Mouse (Mus musculus) midbrain, embryonic 10.5 days (tissue): ENCODE measurements around the gene Fam229a. TPM values are rescaled to one million over a fixed set of nuclear protein-coding genes. Genes with fewer than 3 reads are reported as not detected.
"Not testable (repeated sequence)": the region's sequence is repeated elsewhere in the genome, so short reads cannot be mapped to it uniquely, and the experiment has no call there.

Experiments used
- DNase-seq: peaks from one replicate; pipeline ENCODE4 v3.0.0-alpha.2; 2017; ENCODE audit warnings: low spot score
- H3K27ac ChIP-seq: fragments of 300-500 bp; sonication (generic); replicated peaks from 2 replicates; pipeline ENCODE4 v1.5.1; 2016; ENCODE audit warnings: mild to moderate bottlenecking
- H3K27me3 ChIP-seq: fragments of 300-500 bp; sonication (generic); 2 replicates; pipeline ENCODE4 v1.6.1; 2016; ENCODE audit warnings: low read depth, mild to moderate bottlenecking; ENCODE audit not compliant: poor library complexity, severe bottlenecking
- H3K36me3 ChIP-seq: fragments of 300-500 bp; sonication (generic); 2 replicates; pipeline ENCODE4 v1.6.1; 2016; ENCODE audit warnings: mild to moderate bottlenecking, moderate library complexity
- H3K4me1 ChIP-seq: fragments of 300-500 bp; sonication (generic); 2 replicates; pipeline ENCODE4 v1.6.1; 2016
- H3K4me3 ChIP-seq: fragments of 300-500 bp; sonication (generic); 2 replicates; pipeline ENCODE4 v1.5.1; 2016; ENCODE audit warnings: mild to moderate bottlenecking, moderate library complexity
- H3K9me3 ChIP-seq: fragments of 300-500 bp; sonication (generic); replicated peaks from 2 replicates; pipeline ENCODE4 v1.6.1; 2016; ENCODE audit warnings: mild to moderate bottlenecking
- WGBS: fragments of 180-500 bp; shearing (Covaris S2); methylation state at CpG from one replicate; pipeline ENCODE4 v1.1.7; 2016; 5-methylcytosine and 5-hydroxymethylcytosine counted together
- polyA plus RNA-seq: library from polyadenylated mRNA; unstranded; fragments of >200 nt; fragmentation: Nextera tagmentation; extraction: Ambion mirVana; gene quantifications from 2 replicates; pipeline ENCODE4 v1.2.1, GENCODE M21; 2016

Gene Fam229a
- polyA plus RNA-seq, 1 experiment from 2014 or later, result not detected

DNA sequence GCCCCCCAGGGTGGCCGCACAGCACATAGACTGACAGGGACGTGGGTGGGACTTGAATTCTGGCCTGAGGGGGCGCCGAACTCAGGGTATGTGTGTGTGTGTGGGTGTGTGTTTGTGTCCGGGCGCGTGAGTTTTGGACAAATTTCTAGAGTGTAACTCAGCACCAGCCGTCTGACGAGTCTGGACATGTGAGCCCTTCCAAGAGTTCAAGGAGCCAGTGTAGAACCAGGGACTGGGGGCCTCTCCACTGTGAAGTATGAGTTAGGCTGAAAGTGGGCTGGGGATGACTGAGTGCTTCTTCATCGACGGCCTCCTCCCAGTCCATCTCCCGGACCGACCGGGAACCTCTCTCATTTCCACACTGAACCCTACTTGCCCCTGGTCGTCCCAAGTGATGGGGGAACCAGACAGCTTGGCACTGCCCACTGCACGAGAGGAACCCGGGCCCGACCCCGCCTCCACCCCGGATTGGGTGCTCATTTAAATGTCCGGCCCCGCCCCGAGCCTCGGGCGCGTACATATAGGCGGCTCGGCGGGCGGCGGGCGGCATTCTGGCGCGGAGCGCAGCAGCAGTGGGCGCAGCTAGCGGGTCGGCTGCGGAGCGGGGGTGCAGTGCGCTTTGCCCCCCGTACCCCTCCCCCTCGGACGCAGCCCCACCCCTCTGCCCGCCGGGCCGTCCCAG, 22.2 kb downstream of the Fam229a start, which contains the start of gene Marcksl1:
Marcksl1 (plus strand) TSS at position 496 of the 682 bp plus-strand sequence.
- Histone ChIP-seq H3K4me3 (peak within 1 kb of the TSS; percentile 100), H3K9me3 (no peaks in the 10 kb centered on the region), H3K4me1 (peaks cover 67% of the 10 kb centered on the region), H3K27ac (peak within 1 kb of the TSS; percentile 100), H3K27me3 (no peaks in the 10 kb centered on the region), H3K36me3 (peaks cover 40% of the 10 kb centered on the region)
- 8% methylated on average over 42 of the region's 47 CpGs for WGBS
- DNase-seq, result peak; percentile 92

DNA sequence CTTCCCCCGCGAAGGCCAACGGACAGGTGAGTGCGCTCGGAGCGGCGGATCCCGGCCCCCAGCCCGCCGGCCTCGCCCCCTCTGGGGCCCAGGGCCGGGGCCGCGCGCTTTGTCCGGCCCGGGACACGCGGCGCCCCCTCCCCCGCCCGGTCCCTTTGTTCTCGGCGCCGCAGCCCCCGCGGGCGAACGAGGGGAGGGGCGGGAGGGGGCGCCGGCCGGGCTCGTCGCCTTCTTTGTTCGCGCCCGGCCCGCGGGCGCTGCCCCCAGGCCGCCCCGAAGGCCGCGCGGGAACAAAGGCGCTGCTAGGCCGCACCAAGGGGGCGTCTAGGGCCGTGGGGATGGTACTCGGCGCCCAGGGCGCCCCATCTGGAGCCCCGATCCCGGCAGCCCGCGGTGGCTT, 22.9 kb downstream of the Fam229a start:
- H3K36me3 ChIP-seq, result peaks cover 47% of the 10 kb centered on the region
- H3K27me3 ChIP-seq, result no peaks in the 10 kb centered on the region
- H3K4me1 ChIP-seq, result peaks cover 61% of the 10 kb centered on the region
- DNase-seq, result no peak
- under 1% methylated on average over 40 of the region's 57 CpGs for WGBS
- H3K27ac ChIP-seq, result peak overlapping the region; percentile 100
- peak overlapping the region; percentile 100 for H3K4me3 ChIP-seq
- H3K9me3 ChIP-seq, result no peaks in the 10 kb centered on the region

GRCm38 (mm10) chr4:129514300-129514898, 23.4 kb downstream of the Fam229a start:
- Histone ChIP-seq H3K9me3 (no peaks in the 10 kb centered on the region), H3K27me3 (no peaks in the 10 kb centered on the region), H3K4me1 (peaks cover 55% of the 10 kb centered on the region), H3K27ac (peak overlapping the region; percentile 100), H3K36me3 (peaks cover 51% of the 10 kb centered on the region), H3K4me3 (peak overlapping the region; percentile 100)
- DNase-seq, result peak; percentile 77
- WGBS, result under 1% methylated on average over 34 of the region's 35 CpGs

GRCm38 (mm10) chr4:129516925-129517324, 25.9 kb downstream of the Fam229a start:
- peaks cover 76% of the 10 kb centered on the region for H3K36me3 ChIP-seq
- H3K9me3 ChIP-seq, result no peaks in the 10 kb centered on the region
- H3K27ac ChIP-seq, result no peak overlapping the region
- peak overlapping the region; percentile 27; the same call in 1 of the 2 replicates for H3K4me3 ChIP-seq
- H3K4me1 ChIP-seq, result peaks cover 34% of the 10 kb centered on the region
- no peak for DNase-seq
- 60% methylated on average over 2 of the region's 2 CpGs for WGBS
- no peaks in the 10 kb centered on the region for H3K27me3 ChIP-seq

DNA sequence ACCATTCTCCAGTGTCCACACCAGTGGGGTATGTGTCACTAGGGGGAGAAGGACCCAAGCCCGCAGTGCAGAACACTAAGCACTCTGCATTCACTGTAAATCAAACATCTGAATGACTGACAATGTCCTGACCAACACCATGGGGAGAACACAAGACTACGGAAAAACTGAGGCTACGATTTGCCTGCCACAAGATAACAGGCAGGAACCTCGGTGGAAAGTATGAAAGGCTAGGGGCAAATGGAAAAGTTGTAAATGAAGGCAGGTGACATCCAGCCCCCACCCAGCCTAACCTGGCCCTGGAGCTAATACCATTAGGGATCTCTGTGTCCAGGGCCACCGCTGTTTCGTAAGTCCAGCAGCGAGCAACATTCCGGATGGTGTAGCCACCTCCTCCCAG, 27.5 kb downstream of the Fam229a start:
- no peak for DNase-seq
- H3K27me3 ChIP-seq, result no peaks in the 10 kb centered on the region
- H3K4me1 ChIP-seq, result peaks cover 18% of the 10 kb centered on the region
- H3K36me3 ChIP-seq, result peaks cover 92% of the 10 kb centered on the region
- 93% methylated on average over 8 of the region's 8 CpGs for WGBS
- no peak overlapping the region for H3K27ac ChIP-seq
- H3K4me3 ChIP-seq, result no peak overlapping the region
- H3K9me3 ChIP-seq, result no peaks in the 10 kb centered on the region

DNA sequence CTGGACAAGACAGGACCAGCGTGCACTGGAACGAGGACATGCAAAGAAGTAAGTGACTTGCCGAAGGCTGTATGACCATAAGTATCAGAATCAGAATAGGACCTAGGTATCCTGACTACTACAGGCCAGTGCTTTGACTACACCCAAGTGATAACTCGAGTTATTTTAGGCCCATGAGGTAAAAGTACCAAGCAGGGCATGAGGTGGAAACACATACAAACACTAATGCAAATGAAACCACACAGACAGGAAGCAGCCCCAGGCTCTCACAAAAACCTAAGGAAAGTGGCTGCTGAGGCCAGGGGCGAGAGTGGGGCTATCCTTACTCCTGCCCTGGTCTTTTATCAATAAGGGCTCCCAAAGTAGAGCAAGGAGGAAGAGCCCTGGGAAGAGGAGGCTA, 34.3 kb downstream of the Fam229a start:
- Histone ChIP-seq H3K27me3 (no peaks in the 10 kb centered on the region), H3K27ac (no peak overlapping the region), H3K9me3 (no peaks in the 10 kb centered on the region), H3K4me3 (no peak overlapping the region), H3K4me1 (no peaks in the 10 kb centered on the region), H3K36me3 (peaks cover 99% of the 10 kb centered on the region)
- no peak for DNase-seq
- WGBS, result 95% methylated on average over 5 of the region's 5 CpGs

DNA sequence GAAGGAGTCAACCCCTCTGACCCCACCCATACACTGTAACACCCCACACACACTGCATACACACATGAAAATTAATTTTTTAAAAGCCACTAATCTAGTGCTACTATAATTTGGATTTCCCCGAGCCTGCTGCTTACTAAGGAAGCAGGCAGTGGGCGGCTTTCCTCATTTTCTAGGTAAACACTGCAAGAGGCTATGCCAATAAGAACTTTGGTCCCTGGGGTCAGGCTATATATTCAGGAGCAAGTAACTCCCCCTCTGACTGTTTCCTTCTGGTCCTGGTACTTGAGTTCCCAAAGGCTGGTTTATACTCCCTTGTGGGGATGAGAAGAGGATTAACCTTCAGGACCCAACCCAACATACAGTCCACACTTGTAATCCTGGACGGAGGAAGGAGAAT, 34.9 kb downstream of the Fam229a start:
- Histone ChIP-seq H3K9me3 (no peaks in the 10 kb centered on the region), H3K4me3 (no peak overlapping the region), H3K27me3 (no peaks in the 10 kb centered on the region), H3K36me3 (peaks cover 99% of the 10 kb centered on the region), H3K27ac (no peak overlapping the region), H3K4me1 (no peaks in the 10 kb centered on the region)
- DNase-seq, result no peak
- 86% methylated on average over 3 of the region's 3 CpGs for WGBS

DNA sequence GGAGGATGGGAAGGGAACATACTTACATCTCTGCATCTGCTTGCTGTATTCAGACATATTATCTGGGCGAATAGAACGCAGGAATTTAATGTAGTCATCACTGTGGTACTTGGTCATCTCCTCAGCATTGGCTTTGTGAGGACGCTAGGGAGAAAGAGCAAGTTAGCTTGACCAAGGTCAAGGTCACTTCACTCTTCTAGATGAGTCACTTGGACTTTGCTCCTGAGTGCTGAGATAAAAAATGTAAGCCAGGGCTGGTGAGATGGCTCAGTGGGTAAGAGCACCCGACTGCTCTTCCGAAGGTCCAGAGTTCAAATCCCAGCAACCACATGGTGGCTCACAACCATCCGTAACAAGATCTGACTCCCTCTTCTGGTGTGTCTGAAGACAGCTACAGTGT, 37.9 kb downstream of the Fam229a start:
- not testable (repeated sequence) for H3K27me3 ChIP-seq, H3K9me3 ChIP-seq, H3K4me3 ChIP-seq, H3K27ac ChIP-seq, H3K4me1 ChIP-seq, DNase-seq
- 96% methylated on average over 6 of the region's 6 CpGs for WGBS
- H3K36me3 ChIP-seq, result peaks cover 99% of the 10 kb centered on the region

- no peaks in the 10 kb centered on the region for H3K9me3 ChIP-seq
- H3K27ac ChIP-seq, result no peak overlapping the region
- peaks cover 28% of the 10 kb centered on the region for H3K4me1 ChIP-seq
- peak; percentile 22 for DNase-seq
- 92% methylated on average over 6 of the region's 6 CpGs for WGBS
- no peak overlapping the region; the same call in 1 of the 2 replicates for H3K4me3 ChIP-seq
- no peaks in the 10 kb centered on the region for H3K27me3 ChIP-seq
- peaks cover 59% of the 10 kb centered on the region for H3K36me3 ChIP-seq
These were observed 49.0 kb downstream of the Fam229a start for GRCm38 (mm10) chr4:129540012-129540411.

Other genes with a start within 250 kb of the Fam229a start
- 2.7 and 3.7 TPM in 2 replicates for gene C77080, start 229.8 kb upstream of the Fam229a start, polyA plus RNA-seq
- 0.30 and 0.47 TPM in 2 replicates for gene Sync, start 203.6 kb upstream of the Fam229a start, polyA plus RNA-seq
- 522 and 529 TPM in 2 replicates for gene Rbbp4, start 155.8 kb upstream of the Fam229a start, polyA plus RNA-seq
- 48.3 and 49.6 TPM in 2 replicates for gene Zbtb8os, start 155.5 kb upstream of the Fam229a start, polyA plus RNA-seq
- 7.5 and 9.4 TPM in 2 replicates for gene Zbtb8a, start 113.1 kb upstream of the Fam229a start, polyA plus RNA-seq
- 1.3 and 1.6 TPM in 2 replicates for gene Zbtb8b, start 50.3 kb upstream of the Fam229a start, polyA plus RNA-seq
- gene Bsdc1, start 29.6 kb upstream of the Fam229a start, polyA plus RNA-seq, result 20.2 and 25.0 TPM in 2 replicates
- gene Tssk3, start 168 bp upstream of the Fam229a start, polyA plus RNA-seq, result not detected in 2 replicates
- gene Marcksl1, start 22.4 kb downstream of the Fam229a start, polyA plus RNA-seq, result 1,603 and 1,647 TPM in 2 replicates
- gene Hdac1, start 51.5 kb downstream of the Fam229a start, polyA plus RNA-seq, result 276 and 278 TPM in 2 replicates
- gene Lck, start 82.5 kb downstream of the Fam229a start, polyA plus RNA-seq, result 4.7 and 7.2 TPM in 2 replicates
- 0.50 and 1.5 TPM in 2 replicates for gene Fam167b, start 87.4 kb downstream of the Fam229a start, polyA plus RNA-seq
- 261 and 293 TPM in 2 replicates for gene Eif3i, start 109.5 kb downstream of the Fam229a start, polyA plus RNA-seq
- gene Tmem234, start 109.5 kb downstream of the Fam229a start, polyA plus RNA-seq, result 226 and 231 TPM in 2 replicates
- gene Dcdc2b, start 123.1 kb downstream of the Fam229a start, polyA plus RNA-seq, result 2.1 and 2.9 TPM in 2 replicates
- 30.6 and 32.8 TPM in 2 replicates for gene Iqcc, start 127.9 kb downstream of the Fam229a start, polyA plus RNA-seq
- gene Ccdc28b, start 132.8 kb downstream of the Fam229a start, polyA plus RNA-seq, result 58.6 and 74.5 TPM in 2 replicates
- gene Txlna, start 149.9 kb downstream of the Fam229a start, polyA plus RNA-seq, result 104 and 107 TPM in 2 replicates
- 14.7 and 16.0 TPM in 2 replicates for gene Kpna6, start 181.6 kb downstream of the Fam229a start, polyA plus RNA-seq
- gene Tmem39b, start 205.6 kb downstream of the Fam229a start, polyA plus RNA-seq, result 15.1 and 17.4 TPM in 2 replicates